Mouse (Mus musculus) CD4-positive, CD25-positive, alpha-beta regulatory T cell, adult 9 weeks (primary cell): ENCODE results near the gene A330070K13Rik. TPM values are rescaled to one million over a fixed set of nuclear protein-coding genes. Genes with fewer than 3 reads are reported as not detected.

Experiments
- polyA plus RNA-seq: library from polyadenylated mRNA; unstranded; fragments of 100-300 nt; shearing (Covaris generic); gene quantifications from one replicate; pipeline ENCODE4 v1.2.1, GENCODE M21; 2017

A330070K13Rik gene
- not detected for polyA plus RNA-seq

DNA sequence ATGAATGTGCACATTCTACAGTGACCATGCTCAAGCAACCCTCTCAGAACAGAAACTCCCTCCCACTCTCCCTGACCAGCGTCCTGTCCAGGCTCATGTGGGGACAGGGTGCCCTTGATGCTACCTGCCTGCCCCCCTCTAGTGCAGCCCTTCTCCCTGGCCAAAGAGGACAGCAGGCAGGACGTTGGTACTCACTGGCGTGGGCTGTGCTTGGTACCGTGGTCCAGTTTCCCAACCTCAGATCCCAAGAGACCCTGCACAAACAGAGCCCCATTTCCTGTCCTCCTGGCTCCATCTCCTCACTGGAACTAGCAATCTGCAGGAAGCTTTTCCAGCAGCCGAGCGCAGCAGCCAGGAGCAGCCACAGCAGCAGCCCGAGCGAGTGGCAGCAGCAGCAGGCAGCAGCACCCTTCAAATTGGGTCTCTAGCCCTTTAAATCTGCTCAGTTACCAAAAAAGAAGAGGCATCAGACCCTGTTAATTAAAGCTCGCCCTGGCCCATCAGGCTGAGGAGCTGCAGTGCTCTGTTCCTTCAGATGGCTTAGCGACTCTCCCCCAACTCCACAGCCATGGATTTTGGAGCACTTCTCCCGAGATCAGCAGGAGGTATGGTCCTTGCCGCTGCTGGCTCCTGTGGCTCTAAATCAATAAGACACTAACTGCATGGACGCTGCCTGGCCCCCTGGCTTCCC, at the start of gene A330070K13Rik:
TSS of gene A330070K13Rik (minus strand) at position 410 of the 691 bp plus-strand sequence.

GRCm38 (mm10) chr5:130369237-130369636, 15.2 kb downstream of the A330070K13Rik start, which contains the start of gene Caln1:
Gene Caln1, plus strand, starts transcription at chr5:130369455.

Other genes starting within 250 kb of the A330070K13Rik start
- 7.8 TPM for gene Kctd7, start 239.8 kb downstream of the A330070K13Rik start, polyA plus RNA-seq
- gene Rabgef1, start 212.8 kb downstream of the A330070K13Rik start, polyA plus RNA-seq, result 40.9 TPM
- 7.8 TPM for gene Tmem248, start 167.6 kb downstream of the A330070K13Rik start, polyA plus RNA-seq
- gene Sbds, start 129.1 kb downstream of the A330070K13Rik start, polyA plus RNA-seq, result 120 TPM
- 47.9 TPM for gene Tyw1, start 129.0 kb downstream of the A330070K13Rik start, polyA plus RNA-seq
- gene Caln1, start 15.2 kb downstream of the A330070K13Rik start, polyA plus RNA-seq, result not detected